Mouse (Mus musculus) kidney, embryonic 14.5 days (tissue): Measurements from ENCODE around the gene Myh1. TPM values are rescaled to one million over a fixed set of nuclear protein-coding genes. Genes with fewer than 3 reads are reported as not detected.

Source experiments
- ATAC-seq: fragments of 200-750 bp; cut with Nextera tagmentation; 2 replicates; pipeline ENCODE4 v1.8.0; 2017; ENCODE audit warnings: moderate number of reproducible peaks, mild to moderate bottlenecking, moderate TSS enrichment, moderate library complexity; ENCODE audit not compliant: low FRiP score, low TSS enrichment
- H3K27ac ChIP-seq: fragments of 300-500 bp; sonication (generic); 2 replicates; pipeline ENCODE4 v1.5.1; 2014; ENCODE audit warnings: low read depth, mild to moderate bottlenecking, low read length, moderate library complexity, mixed read lengths
- H3K27me3 ChIP-seq: fragments of 300-500 bp; sonication (generic); 2 replicates; pipeline ENCODE4 v1.6.1; 2014; ENCODE audit warnings: mild to moderate bottlenecking, low read length; ENCODE audit not compliant: control insufficient read depth, insufficient read depth
- H3K36me3 ChIP-seq: fragments of 300-500 bp; sonication (generic); 2 replicates; pipeline ENCODE4 v1.6.1; 2014; ENCODE audit warnings: low read length, mixed read lengths; ENCODE audit not compliant: control insufficient read depth, insufficient read depth
- H3K4me1 ChIP-seq: fragments of 300-500 bp; sonication (generic); 2 replicates; pipeline ENCODE4 v1.6.1; 2014; ENCODE audit warnings: low read length, mixed read lengths; ENCODE audit not compliant: control insufficient read depth, insufficient read depth
- H3K4me2 ChIP-seq: fragments of 300-500 bp; sonication (generic); replicated peaks from 2 replicates; pipeline ENCODE4 v1.6.1; 2014; ENCODE audit warnings: low read depth, mild to moderate bottlenecking, low read length
- H3K4me3 ChIP-seq: fragments of 300-500 bp; sonication (generic); 2 replicates; pipeline ENCODE4 v1.5.1; 2014; ENCODE audit warnings: mild to moderate bottlenecking, low read length
- H3K9ac ChIP-seq: fragments of 300-500 bp; sonication (generic); 2 replicates; pipeline ENCODE4 v1.6.1; 2014; ENCODE audit warnings: low read depth, mild to moderate bottlenecking, low read length, moderate library complexity
- H3K9me3 ChIP-seq: fragments of 300-500 bp; sonication (generic); 2 replicates; pipeline ENCODE4 v1.6.1; 2016; ENCODE audit warnings: low read length; ENCODE audit not compliant: control insufficient read depth
- WGBS: fragments of 180-500 bp; shearing (Covaris S2); extraction: QIAGEN DNeasy Blood & Tissue Kit; methylation state at CpG from one replicate; pipeline ENCODE4 v1.1.7; 2014; 5-methylcytosine and 5-hydroxymethylcytosine counted together
- polyA plus RNA-seq: library from polyadenylated mRNA; unstranded; fragments of >200 nt; fragmentation: Nextera tagmentation; extraction: Ambion mirVana; gene quantifications from 2 replicates; pipeline ENCODE4 v1.2.1, GENCODE M21; 2014

Gene Myh1
- polyA plus RNA-seq, 1 experiment from 2014 or later = 0.04 TPM

- Histone ChIP-seq H3K4me2 (no peak overlapping the region), H3K4me3 (no peak overlapping the region), H3K9me3 (no peaks in the 10 kb centered on the region), H3K36me3 (no peaks in the 10 kb centered on the region), H3K27ac (no peak overlapping the region), H3K27me3 (no peaks in the 10 kb centered on the region), H3K9ac (no peak overlapping the region), H3K4me1 (no peaks in the 10 kb centered on the region)
- WGBS = 35% methylated on average over 5 of the region's 5 CpGs
- no peak for ATAC-seq
These were observed 35.0 kb upstream of the Myh1 start for GRCm38 (mm10) chr11:67164851-67165250.

DNA sequence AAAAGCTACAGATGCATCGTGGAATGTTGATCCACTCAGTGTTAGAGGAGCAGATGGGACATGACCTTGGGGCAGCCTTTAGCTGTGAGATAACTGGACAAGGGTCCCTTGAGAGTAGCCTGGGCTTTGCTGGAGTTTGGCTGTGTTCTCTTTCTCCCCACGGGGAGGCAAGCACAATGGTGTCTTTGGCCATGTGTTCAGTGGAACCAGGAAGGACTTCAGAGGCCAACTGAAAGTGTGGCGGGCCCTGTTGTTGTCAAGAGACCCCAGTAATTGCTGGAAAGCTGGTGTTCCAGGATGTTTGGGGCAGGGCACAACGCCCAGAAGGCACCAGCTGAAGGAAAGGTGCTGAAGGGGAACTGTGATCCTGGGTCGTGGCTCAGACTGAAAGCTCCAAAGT lies 30.6 kb upstream of the Myh1 start:
- H3K36me3 ChIP-seq = no peaks in the 10 kb centered on the region
- no peak for ATAC-seq
- WGBS = 54% methylated on average over 5 of the region's 5 CpGs

DNA sequence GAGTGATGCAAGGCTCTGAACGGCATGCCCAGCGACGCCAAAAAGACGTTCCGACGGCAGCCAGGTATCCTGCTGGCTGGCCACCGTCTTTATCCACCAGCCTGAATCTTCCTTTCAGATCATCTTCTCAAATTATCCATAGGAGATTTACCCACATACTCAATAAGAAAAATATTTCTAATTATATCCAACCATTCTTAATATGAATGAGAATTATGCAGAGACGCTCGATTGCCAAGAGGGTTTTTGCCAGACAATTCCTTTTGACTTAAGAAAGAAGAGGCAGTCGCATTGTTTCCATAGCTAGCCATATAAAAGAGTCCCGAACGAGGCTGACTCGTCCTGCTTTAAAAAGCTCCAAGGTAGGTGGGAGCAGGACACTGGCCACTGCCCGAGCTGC lies 29.1 kb upstream of the Myh1 start, which contains the start of gene Myh2:
Gene Myh2, plus strand, starts transcription at position 301 of the 400 bp plus-strand sequence.
- no peaks in the 10 kb centered on the region for H3K27me3 ChIP-seq
- H3K36me3 ChIP-seq = no peaks in the 10 kb centered on the region
- H3K4me2 ChIP-seq = no peak within 1 kb of the TSS
- no peak within 1 kb of the TSS for H3K27ac ChIP-seq
- no peaks in the 10 kb centered on the region for H3K9me3 ChIP-seq
- H3K9ac ChIP-seq = no peak within 1 kb of the TSS
- ATAC-seq = no peak
- no peaks in the 10 kb centered on the region for H3K4me1 ChIP-seq
- WGBS = 80% methylated on average over 14 of the region's 14 CpGs
- no peak within 1 kb of the TSS for H3K4me3 ChIP-seq

More for the DNA sequence above, 30.6 kb upstream of the Myh1 start:
- H3K4me2 ChIP-seq = no peak overlapping the region
- no peaks in the 10 kb centered on the region for H3K4me1 ChIP-seq
- no peak overlapping the region for H3K9ac ChIP-seq
- H3K4me3 ChIP-seq = no peak overlapping the region
- H3K27ac ChIP-seq = no peak overlapping the region
- H3K9me3 ChIP-seq = no peaks in the 10 kb centered on the region
- no peaks in the 10 kb centered on the region for H3K27me3 ChIP-seq

DNA sequence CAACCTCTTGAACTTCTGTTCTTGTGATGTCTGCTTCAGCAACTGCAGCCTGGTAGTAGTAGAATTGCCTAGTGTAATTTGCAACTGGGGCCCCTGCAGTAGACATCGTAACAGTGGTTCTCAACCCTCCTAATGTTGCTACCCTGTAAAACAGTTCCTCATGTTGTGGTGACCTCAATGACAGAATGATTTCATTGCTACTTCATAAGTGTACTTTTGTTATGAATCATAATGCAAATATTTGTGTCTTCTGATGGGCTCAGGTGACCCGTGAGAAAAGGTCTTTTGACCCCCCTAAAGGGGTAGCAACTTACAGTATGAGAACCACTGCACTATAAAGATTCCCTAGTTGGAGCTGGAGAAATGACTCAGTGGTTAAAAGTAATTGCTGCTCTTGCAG lies 27.4 kb upstream of the Myh1 start:
- H3K27ac ChIP-seq = no peak overlapping the region
- H3K4me1 ChIP-seq = no peaks in the 10 kb centered on the region
- no peaks in the 10 kb centered on the region for H3K27me3 ChIP-seq
- 80% methylated on average over 2 of the region's 2 CpGs for WGBS
- H3K36me3 ChIP-seq = no peaks in the 10 kb centered on the region
- H3K9ac ChIP-seq = no peak overlapping the region
- H3K4me2 ChIP-seq = no peak overlapping the region
- ATAC-seq = no peak
- no peak overlapping the region for H3K4me3 ChIP-seq
- H3K9me3 ChIP-seq = no peaks in the 10 kb centered on the region

- no peak overlapping the region for H3K9ac ChIP-seq
- no peak overlapping the region for H3K27ac ChIP-seq
- no peaks in the 10 kb centered on the region for H3K27me3 ChIP-seq
- H3K4me2 ChIP-seq = no peak overlapping the region
- H3K36me3 ChIP-seq = no peaks in the 10 kb centered on the region
- H3K4me3 ChIP-seq = no peak overlapping the region
- H3K4me1 ChIP-seq = no peaks in the 10 kb centered on the region
- H3K9me3 ChIP-seq = no peaks in the 10 kb centered on the region
- no peak for ATAC-seq
- WGBS = 77% methylated on average over 5 of the region's 5 CpGs
These were observed 23.5 kb upstream of the Myh1 start for GRCm38 (mm10) chr11:67176376-67176775.

DNA sequence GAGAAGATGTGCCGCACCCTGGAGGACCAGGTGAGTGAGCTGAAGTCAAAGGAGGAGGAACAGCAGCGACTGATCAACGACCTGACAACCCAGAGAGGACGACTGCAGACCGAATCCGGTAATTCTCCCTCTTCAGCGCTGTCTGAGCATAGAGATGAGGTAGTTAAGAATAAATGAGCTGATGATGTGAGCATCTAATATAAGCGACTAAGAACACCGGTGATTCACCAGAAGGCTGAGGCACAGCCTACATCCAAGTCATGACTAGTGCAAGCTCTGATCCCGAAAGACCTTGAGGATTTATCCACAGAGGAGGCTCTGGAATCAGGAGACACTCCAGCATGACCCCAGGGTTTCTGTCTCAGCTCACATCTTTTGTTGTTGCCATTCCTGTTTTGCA lies 9.5 kb upstream of the Myh1 start:
- Histone ChIP-seq H3K9ac (no peak overlapping the region), H3K4me1 (no peaks in the 10 kb centered on the region), H3K4me2 (no peak overlapping the region), H3K9me3 (no peaks in the 10 kb centered on the region), H3K4me3 (no peak overlapping the region), H3K27ac (no peak overlapping the region), H3K36me3 (no peaks in the 10 kb centered on the region), H3K27me3 (no peaks in the 10 kb centered on the region)
- no peak for ATAC-seq
- 81% methylated on average over 10 of the region's 10 CpGs for WGBS

DNA sequence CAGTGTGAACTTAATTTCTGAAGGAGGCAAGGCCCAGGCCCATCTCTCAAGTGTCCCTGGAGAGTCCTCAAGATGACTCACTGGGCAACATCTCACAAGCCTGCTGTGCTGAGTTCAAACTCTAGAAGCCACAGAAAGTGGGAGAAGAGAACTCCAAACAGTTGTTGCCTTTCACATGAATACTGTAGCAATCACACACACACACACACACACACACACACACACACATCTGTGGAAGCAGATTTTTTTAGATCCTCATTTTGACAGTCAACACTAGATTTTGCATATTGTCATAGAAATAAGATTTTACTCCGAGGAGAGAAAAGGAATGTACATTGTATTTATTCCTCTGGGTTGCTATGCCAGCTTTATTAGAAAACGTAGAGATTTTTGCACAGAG lies 9.0 kb upstream of the Myh1 start:
- no peak overlapping the region for H3K4me3 ChIP-seq
- H3K9me3 ChIP-seq = no peaks in the 10 kb centered on the region
- no peaks in the 10 kb centered on the region for H3K27me3 ChIP-seq
- no peak overlapping the region for H3K9ac ChIP-seq
- no peaks in the 10 kb centered on the region for H3K4me1 ChIP-seq
- no peak overlapping the region for H3K27ac ChIP-seq
- no peak for ATAC-seq
- no peaks in the 10 kb centered on the region for H3K36me3 ChIP-seq
- H3K4me2 ChIP-seq = no peak overlapping the region
- WGBS = 89% methylated on average over 2 of the region's 2 CpGs

- Histone ChIP-seq H3K4me2 (no peak overlapping the region), H3K4me1 (no peaks in the 10 kb centered on the region), H3K4me3 (no peak overlapping the region), H3K9me3 (no peaks in the 10 kb centered on the region), H3K9ac (no peak overlapping the region), H3K27ac (no peak overlapping the region), H3K36me3 (no peaks in the 10 kb centered on the region), H3K27me3 (no peaks in the 10 kb centered on the region)
- ATAC-seq = no peak
- 90% methylated on average over 14 of the region's 14 CpGs for WGBS
These were observed 8.4 kb upstream of the Myh1 start for GRCm38 (mm10) chr11:67191496-67191895.

- H3K4me3 ChIP-seq = no peak overlapping the region
- H3K4me1 ChIP-seq = no peaks in the 10 kb centered on the region
- H3K36me3 ChIP-seq = no peaks in the 10 kb centered on the region
- H3K4me2 ChIP-seq = no peak overlapping the region
- whole genome bisulfite sequencing = 59% methylated on average over 1 of the region's 1 CpGs
- no peaks in the 10 kb centered on the region for H3K27me3 ChIP-seq
- H3K9ac ChIP-seq = no peak overlapping the region
- no peak overlapping the region for H3K27ac ChIP-seq
- no peaks in the 10 kb centered on the region for H3K9me3 ChIP-seq
- ATAC-seq = no peak
These were observed 531 bp upstream of the Myh1 start for GRCm38 (mm10) chr11:67199321-67199720.

DNA sequence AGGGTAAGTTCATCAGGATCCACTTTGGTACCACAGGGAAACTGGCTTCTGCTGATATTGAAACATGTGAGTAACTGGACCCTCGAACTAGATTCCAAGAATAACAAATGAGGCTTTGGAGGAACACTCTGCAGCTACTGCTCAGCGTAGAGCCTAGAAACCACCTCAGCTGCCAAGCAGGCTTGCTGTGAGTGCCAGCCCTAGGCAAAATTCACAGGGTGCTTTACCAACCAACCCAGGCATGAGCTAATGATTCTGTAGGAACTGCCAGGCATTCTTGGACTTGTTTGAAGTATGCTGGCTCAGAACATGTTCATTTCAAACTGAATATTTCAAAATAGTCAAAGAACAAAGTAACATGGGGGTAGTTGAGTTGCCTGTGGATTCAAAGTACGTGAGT lies 4.9 kb downstream of the Myh1 start:
- Histone ChIP-seq H3K4me1 (no peaks in the 10 kb centered on the region), H3K27ac (no peak overlapping the region), H3K27me3 (no peaks in the 10 kb centered on the region), H3K36me3 (no peaks in the 10 kb centered on the region), H3K4me2 (no peak overlapping the region), H3K4me3 (no peak overlapping the region), H3K9ac (no peak overlapping the region), H3K9me3 (no peaks in the 10 kb centered on the region)
- ATAC-seq = no peak
- 78% methylated on average over 3 of the region's 3 CpGs for WGBS
